Mouse (Mus musculus): Measurements from ENCODE around the gene Pxylp1. TPM values are rescaled to one million over a fixed set of nuclear protein-coding genes. Genes with fewer than 3 reads are reported as not detected.

Gene Pxylp1
- total RNA-seq, 2 experiments from 2014 or later = 19.1 to 20.7 TPM

- DNase-seq = peak; percentile 38
- intact Hi-C loops (cut with DNase I) = no loop called here
These were observed 833 bp downstream of the Pxylp1 start for GRCm38 (mm10) chr9:96891341-96892330.

- intact Hi-C loops (cut with DNase I) = no loop called here
- DNase-seq = no peak
These were observed 1.7 kb downstream of the Pxylp1 start for GRCm38 (mm10) chr9:96890756-96891155.

- intact Hi-C loops (cut with DNase I) = no loop called here
- peak; percentile 69 for DNase-seq
These were observed 2.2 kb downstream of the Pxylp1 start for GRCm38 (mm10) chr9:96890266-96890665.

- intact Hi-C loops (cut with DNase I) = loop anchor here (5.0 kb wide), 1 partner anchor 52 kb away; no protein-coding TSS in a partner anchor
These were observed 3.0 kb downstream of the Pxylp1 start for GRCm38 (mm10) chr9:96889345-96890021.

GRCm38 (mm10) chr9:96888742-96889344 lies 3.6 kb downstream of the Pxylp1 start:
- intact Hi-C loops (cut with DNase I) = loop anchor here (5.0 kb wide), 1 partner anchor 52 kb away; no protein-coding TSS in a partner anchor
- DNase-seq = peak; percentile 33

More at GRCm38 (mm10) chr9:96889345-96890021, 3.0 kb downstream of the Pxylp1 start:
- peak; percentile 77 for DNase-seq

GRCm38 (mm10) chr9:96887954-96888353 lies 4.5 kb downstream of the Pxylp1 start:
- DNase-seq = peak; percentile 81
- intact Hi-C loops (cut with DNase I) = loop anchor here (5.0 kb wide), 1 partner anchor 51 kb away; no protein-coding TSS in a partner anchor

- no peak for DNase-seq
- intact Hi-C loops (cut with DNase I) = loop anchor here (5.0 kb wide), 1 partner anchor 50 kb away; no protein-coding TSS in a partner anchor
These were observed 5.0 kb downstream of the Pxylp1 start for GRCm38 (mm10) chr9:96887492-96887891.

GRCm38 (mm10) chr9:96885781-96886180 lies 6.7 kb downstream of the Pxylp1 start:
- no peak for DNase-seq
- intact Hi-C loops (cut with DNase I) = loop anchor here (5.0 kb wide), 1 partner anchor 48 kb away; no protein-coding TSS in a partner anchor

- intact Hi-C loops (cut with DNase I) = no loop called here
- peak; percentile 67 for DNase-seq
These were observed 9.8 kb downstream of the Pxylp1 start for GRCm38 (mm10) chr9:96882496-96883265.

GRCm38 (mm10) chr9:96881901-96882300 lies 10.6 kb downstream of the Pxylp1 start:
- intact Hi-C loops (cut with DNase I) = no loop called here
- no peak for DNase-seq

- intact Hi-C loops (cut with DNase I) = no loop called here
- no peak for DNase-seq
These were observed 13.4 kb downstream of the Pxylp1 start for GRCm38 (mm10) chr9:96879024-96879423.

- intact Hi-C loops (cut with DNase I) = no loop called here
- DNase-seq = no peak
These were observed 14.0 kb downstream of the Pxylp1 start for GRCm38 (mm10) chr9:96878464-96878863.

- intact Hi-C loops (cut with DNase I) = no loop called here
- no peak for DNase-seq
These were observed 16.8 kb downstream of the Pxylp1 start for GRCm38 (mm10) chr9:96875704-96876103.

GRCm38 (mm10) chr9:96873082-96873481 lies 19.4 kb downstream of the Pxylp1 start:
- intact Hi-C loops (cut with DNase I) = no loop called here
- DNase-seq = peak; percentile 57

GRCm38 (mm10) chr9:96870104-96870503 lies 22.4 kb downstream of the Pxylp1 start:
- DNase-seq = no peak
- intact Hi-C loops (cut with DNase I) = no loop called here

GRCm38 (mm10) chr9:96869542-96869941 lies 22.9 kb downstream of the Pxylp1 start:
- no peak for DNase-seq
- intact Hi-C loops (cut with DNase I) = no loop called here

GRCm38 (mm10) chr9:96868546-96868945 lies 23.9 kb downstream of the Pxylp1 start:
- DNase-seq = no peak
- intact Hi-C loops (cut with DNase I) = no loop called here

GRCm38 (mm10) chr9:96867165-96867564 lies 25.3 kb downstream of the Pxylp1 start:
- intact Hi-C loops (cut with DNase I) = no loop called here
- no peak for DNase-seq

- no peak for DNase-seq
- intact Hi-C loops (cut with DNase I) = no loop called here
These were observed 26.3 kb downstream of the Pxylp1 start for GRCm38 (mm10) chr9:96866196-96866595.

GRCm38 (mm10) chr9:96865473-96866050 lies 26.9 kb downstream of the Pxylp1 start:
- intact Hi-C loops (cut with DNase I) = no loop called here
- DNase-seq = no peak

Measured in left cerebral cortex, postnatal 4 days (tissue).